Mouse (Mus musculus): ENCODE measurements around the gene Jpt1.

DNA sequence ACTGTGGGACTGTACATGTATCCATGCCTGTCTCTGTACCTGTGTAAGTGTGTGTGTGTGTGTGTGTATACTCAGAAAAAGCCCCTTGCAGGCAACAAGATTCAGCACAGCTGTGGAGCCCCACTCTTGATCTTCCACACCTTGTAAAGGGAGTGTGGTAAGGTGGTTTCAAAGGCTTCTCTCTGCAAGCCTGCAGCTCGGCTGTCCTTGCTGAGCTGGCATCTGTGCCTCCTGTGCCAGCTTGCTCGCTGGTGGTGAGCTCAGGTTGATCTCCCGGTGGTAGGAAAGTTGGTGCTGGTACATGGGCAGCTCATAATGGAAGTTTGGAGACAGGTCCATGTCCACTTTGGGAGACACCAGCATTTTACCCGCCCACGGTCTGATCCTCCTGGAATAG is 52.3 kb downstream of the Jpt1 start:
- TF ChIP-seq POLR2A (IDR thresholded peaks at IDR 0.05; ENCODE audit: low read depth, low read length) (no peak), CTCF (IDR thresholded peaks at IDR 0.05; ENCODE audit: extremely low read depth, insufficient read length, insufficient replicate concordance, low read depth, low read length) (no peak)

Measured in small intestine, adult 2 months (tissue).